Mouse (Mus musculus) forebrain, embryonic 15.5 days (tissue): ENCODE data around the gene Dhrs9. TPM values are rescaled to one million over a fixed set of nuclear protein-coding genes. Genes with fewer than 3 reads are reported as not detected.

Experiments
- ATAC-seq: fragments of 200-750 bp; cut with Nextera tagmentation; replicated peaks from 2 replicates; pipeline ENCODE4 v1.8.0; 2017; ENCODE audit warnings: mild to moderate bottlenecking, moderate TSS enrichment, moderate library complexity
- H3K27ac ChIP-seq: fragments of 300-500 bp; sonication (generic); replicated peaks from 2 replicates; pipeline ENCODE4 v1.5.1; 2015; ENCODE audit warnings: mild to moderate bottlenecking, inconsistent platforms
- H3K27me3 ChIP-seq: fragments of 300-500 bp; sonication (generic); 2 replicates; pipeline ENCODE4 v1.6.1; 2015; ENCODE audit warnings: inconsistent platforms
- H3K36me3 ChIP-seq: fragments of 300-500 bp; sonication (generic); 2 replicates; pipeline ENCODE4 v1.6.1; 2015; ENCODE audit warnings: mild to moderate bottlenecking, inconsistent platforms
- H3K4me1 ChIP-seq: fragments of 300-500 bp; sonication (generic); 2 replicates; pipeline ENCODE4 v1.6.1; 2015; ENCODE audit warnings: inconsistent platforms
- H3K4me2 ChIP-seq: fragments of 300-500 bp; sonication (generic); replicated peaks from 2 replicates; pipeline ENCODE4 v1.6.1; 2015; ENCODE audit warnings: mild to moderate bottlenecking, inconsistent platforms
- H3K4me3 ChIP-seq: fragments of 300-500 bp; sonication (generic); 2 replicates; pipeline ENCODE4 v1.5.1; 2015; ENCODE audit warnings: mild to moderate bottlenecking, inconsistent platforms
- H3K9ac ChIP-seq: fragments of 300-500 bp; sonication (generic); replicated peaks from 2 replicates; pipeline ENCODE4 v1.6.1; 2015; ENCODE audit warnings: mild to moderate bottlenecking, inconsistent platforms
- H3K9me3 ChIP-seq: fragments of 300-500 bp; sonication (generic); 2 replicates; pipeline ENCODE4 v1.6.1; 2016; ENCODE audit warnings: inconsistent platforms
- WGBS: fragments of 180-500 bp; shearing (Covaris S2); methylation state at CpG from one replicate; pipeline ENCODE4 v1.1.7; 2015; ENCODE audit warnings: mixed read lengths; 5-methylcytosine and 5-hydroxymethylcytosine counted together
- polyA plus RNA-seq: library from polyadenylated mRNA; unstranded; fragments of >200 nt; fragmentation: Nextera tagmentation; extraction: Ambion mirVana; gene quantifications from 2 replicates; pipeline ENCODE4 v1.2.1, GENCODE M21; 2015

Dhrs9 gene
- polyA plus RNA-seq, 1 experiment from 2014 or later: not detected

GRCm38 (mm10) chr2:69395597-69396248 lies 15.5 kb downstream of the Dhrs9 start:
- Histone ChIP-seq H3K9me3 (no peaks in the 10 kb centered on the region), H3K27me3 (no peaks in the 10 kb centered on the region), H3K4me1 (no peaks in the 10 kb centered on the region), H3K4me2 (no peak overlapping the region), H3K36me3 (no peaks in the 10 kb centered on the region), H3K4me3 (no peak overlapping the region), H3K27ac (no peak overlapping the region), H3K9ac (no peak overlapping the region)
- WGBS: 86% methylated on average over 9 of the region's 9 CpGs
- no peak for ATAC-seq

GRCm38 (mm10) chr2:69396760-69397435 lies 16.7 kb downstream of the Dhrs9 start:
- Histone ChIP-seq H3K36me3 (no peaks in the 10 kb centered on the region), H3K9ac (no peak overlapping the region), H3K27me3 (no peaks in the 10 kb centered on the region), H3K9me3 (no peaks in the 10 kb centered on the region), H3K4me1 (no peaks in the 10 kb centered on the region), H3K27ac (no peak overlapping the region), H3K4me3 (no peak overlapping the region), H3K4me2 (no peak overlapping the region)
- no peak for ATAC-seq
- WGBS: 91% methylated on average over 12 of the region's 12 CpGs

DNA sequence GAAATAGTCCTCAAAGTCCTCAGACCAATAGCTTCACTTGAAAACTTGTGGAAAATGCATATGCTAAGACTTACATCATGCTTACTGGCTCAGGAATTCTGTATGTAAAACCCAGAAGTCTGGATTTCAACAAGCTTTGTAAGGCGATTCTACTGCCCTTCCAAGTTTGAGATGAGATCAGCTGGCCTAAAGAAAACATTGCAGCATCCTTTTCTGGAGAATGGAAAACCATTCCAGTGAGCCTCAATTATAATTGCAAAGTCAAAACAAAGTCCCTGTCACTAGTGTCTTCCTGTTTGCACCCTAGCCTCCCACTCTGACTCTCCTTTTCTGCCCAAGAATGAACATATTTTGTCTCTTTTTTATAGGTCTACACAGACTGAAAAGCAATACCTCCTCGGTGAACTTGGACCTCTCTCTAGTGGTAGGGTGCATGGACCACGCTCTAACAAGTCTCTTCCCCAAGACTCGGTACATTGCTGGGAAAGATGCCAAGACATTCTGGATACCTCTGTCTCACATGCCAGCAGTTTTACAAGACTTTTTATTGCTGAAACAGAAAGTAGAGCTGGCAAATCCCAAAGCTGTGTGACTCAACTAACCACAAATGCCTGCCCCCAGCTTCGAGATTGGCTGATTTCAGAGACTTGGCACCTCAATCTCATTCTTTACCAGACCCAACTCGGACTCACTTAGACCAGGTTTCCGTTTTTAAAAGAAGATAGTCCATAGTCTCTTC lies 20.8 kb downstream of the Dhrs9 start:
- no peak for ATAC-seq
- 71% methylated on average over 7 of the region's 7 CpGs for WGBS

DNA sequence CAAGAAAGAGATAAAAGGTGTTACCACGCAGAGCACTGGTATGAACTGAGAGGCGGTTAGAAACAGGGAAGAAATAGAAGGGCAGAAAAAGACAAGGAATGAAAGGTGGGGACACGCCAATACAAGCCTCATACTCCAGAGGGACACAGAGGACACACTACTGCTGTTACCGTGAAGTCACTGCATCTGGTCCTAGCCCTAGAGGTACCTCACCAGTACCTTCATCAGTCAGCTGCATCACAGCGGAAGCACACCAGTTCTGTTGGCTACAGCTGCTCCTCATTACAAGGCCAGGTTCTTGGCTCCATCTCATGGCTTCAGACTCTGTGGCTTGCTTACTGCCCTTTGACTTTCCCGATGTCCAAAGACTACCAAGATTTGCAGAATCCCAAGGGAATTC lies 21.6 kb downstream of the Dhrs9 start:
- Histone ChIP-seq H3K9me3 (no peaks in the 10 kb centered on the region), H3K36me3 (no peaks in the 10 kb centered on the region), H3K9ac (no peak overlapping the region), H3K4me2 (no peak overlapping the region), H3K4me3 (no peak overlapping the region), H3K4me1 (no peaks in the 10 kb centered on the region), H3K27ac (no peak overlapping the region), H3K27me3 (no peaks in the 10 kb centered on the region)
- WGBS: 92% methylated on average over 6 of the region's 6 CpGs
- no peak for ATAC-seq

More for the DNA sequence above, 20.8 kb downstream of the Dhrs9 start:
- Histone ChIP-seq H3K4me3 (no peak overlapping the region), H3K4me1 (no peaks in the 10 kb centered on the region), H3K9me3 (no peaks in the 10 kb centered on the region), H3K4me2 (no peak overlapping the region), H3K36me3 (no peaks in the 10 kb centered on the region), H3K9ac (no peak overlapping the region), H3K27me3 (no peaks in the 10 kb centered on the region), H3K27ac (no peak overlapping the region)

- Histone ChIP-seq H3K27me3 (no peaks in the 10 kb centered on the region), H3K4me3 (no peak overlapping the region), H3K4me2 (no peak overlapping the region), H3K4me1 (no peaks in the 10 kb centered on the region), H3K36me3 (no peaks in the 10 kb centered on the region), H3K9ac (no peak overlapping the region), H3K27ac (no peak overlapping the region), H3K9me3 (no peaks in the 10 kb centered on the region)
- ATAC-seq: no peak
- WGBS: 79% methylated on average over 7 of the region's 7 CpGs
Measured at GRCm38 (mm10) chr2:69402309-69402708, 22.1 kb downstream of the Dhrs9 start.

DNA sequence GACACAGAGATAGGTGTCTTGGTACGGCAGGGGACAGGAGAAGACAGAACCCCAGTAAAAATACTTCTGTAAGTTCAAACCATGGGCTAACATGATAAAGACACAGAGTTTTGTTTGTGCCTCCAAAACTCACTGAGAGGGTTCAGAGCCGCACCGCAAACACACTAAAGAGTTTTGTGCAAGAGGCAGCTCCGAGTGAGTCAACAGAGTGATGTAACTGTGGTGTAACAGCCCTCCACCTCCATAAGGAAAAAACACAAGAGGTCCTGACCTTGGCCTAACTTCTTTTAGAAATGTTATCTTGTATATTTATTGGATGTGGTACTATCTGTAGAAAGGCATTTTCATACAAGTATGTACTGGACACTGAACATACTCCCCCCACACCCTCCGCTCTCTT lies 25.4 kb downstream of the Dhrs9 start:
- Histone ChIP-seq H3K27me3 (no peaks in the 10 kb centered on the region), H3K4me2 (no peak overlapping the region), H3K4me1 (no peaks in the 10 kb centered on the region), H3K9ac (no peak overlapping the region), H3K36me3 (no peaks in the 10 kb centered on the region), H3K9me3 (no peaks in the 10 kb centered on the region), H3K27ac (no peak overlapping the region), H3K4me3 (no peak overlapping the region)
- 94% methylated on average over 5 of the region's 5 CpGs for WGBS
- ATAC-seq: no peak

GRCm38 (mm10) chr2:69414539-69414938 lies 34.3 kb downstream of the Dhrs9 start:
- peaks cover 15% of the 10 kb centered on the region for H3K4me1 ChIP-seq
- no peak overlapping the region for H3K4me2 ChIP-seq
- no peaks in the 10 kb centered on the region for H3K27me3 ChIP-seq
- no peaks in the 10 kb centered on the region for H3K9me3 ChIP-seq
- H3K36me3 ChIP-seq: no peaks in the 10 kb centered on the region
- H3K9ac ChIP-seq: no peak overlapping the region
- no peak overlapping the region for H3K4me3 ChIP-seq
- ATAC-seq: no peak
- H3K27ac ChIP-seq: no peak overlapping the region
- 90% methylated on average over 10 of the region's 10 CpGs for WGBS

GRCm38 (mm10) chr2:69415070-69415469 lies 34.8 kb downstream of the Dhrs9 start:
- Histone ChIP-seq H3K4me1 (peaks cover 15% of the 10 kb centered on the region), H3K27ac (no peak overlapping the region), H3K9me3 (no peaks in the 10 kb centered on the region), H3K36me3 (no peaks in the 10 kb centered on the region), H3K4me2 (no peak overlapping the region), H3K27me3 (no peaks in the 10 kb centered on the region), H3K4me3 (no peak overlapping the region), H3K9ac (no peak overlapping the region)
- no peak for ATAC-seq
- 94% methylated on average over 6 of the region's 6 CpGs for WGBS

DNA sequence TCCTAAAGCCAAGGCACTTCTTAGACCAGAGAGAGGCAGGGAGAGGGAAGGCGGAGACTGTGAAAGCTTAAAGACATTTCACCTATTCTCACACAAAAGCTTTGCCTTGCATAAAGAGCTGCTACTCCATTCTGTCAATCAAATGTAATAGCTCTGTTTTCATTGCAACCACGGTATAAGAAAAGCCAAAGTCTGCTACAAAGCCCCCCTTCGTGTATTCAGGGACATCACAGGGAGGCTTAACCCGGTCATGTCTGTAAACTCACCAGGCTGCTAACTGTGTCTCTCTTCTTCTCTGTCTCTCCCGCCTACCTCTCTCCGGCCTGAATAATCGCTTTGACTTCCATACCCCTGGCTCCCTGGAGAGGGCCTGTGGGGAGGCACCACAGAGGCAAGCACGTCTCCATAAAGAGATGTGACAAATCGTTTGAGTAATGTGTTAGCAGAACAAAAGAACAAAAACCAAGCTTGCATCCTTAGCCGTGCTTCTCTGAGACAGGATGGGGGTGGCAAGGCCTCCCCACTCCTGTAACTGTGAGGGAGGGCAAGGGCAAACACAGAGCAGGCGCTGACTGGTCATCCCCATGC lies 38.1 kb downstream of the Dhrs9 start:
- peak; percentile 84 for ATAC-seq
- Histone ChIP-seq H3K27ac (peak overlapping the region; percentile 71), H3K4me3 (no peak overlapping the region), H3K9ac (0 out of 2 replicates have a peak overlapping the region, but pooled peaks have one; percentile 15), H3K36me3 (no peaks in the 10 kb centered on the region), H3K9me3 (no peaks in the 10 kb centered on the region), H3K4me1 (peaks cover 15% of the 10 kb centered on the region), H3K4me2 (peak overlapping the region; percentile 26), H3K27me3 (no peaks in the 10 kb centered on the region)
- under 1% methylated on average over 11 of the region's 11 CpGs for WGBS

- H3K9ac ChIP-seq: no peak overlapping the region
- H3K27me3 ChIP-seq: no peaks in the 10 kb centered on the region
- no peak overlapping the region for H3K27ac ChIP-seq
- WGBS: 77% methylated on average over 5 of the region's 5 CpGs
- no peak overlapping the region for H3K4me3 ChIP-seq
- H3K9me3 ChIP-seq: no peaks in the 10 kb centered on the region
- H3K4me1 ChIP-seq: no peaks in the 10 kb centered on the region
- no peaks in the 10 kb centered on the region for H3K36me3 ChIP-seq
- ATAC-seq: no peak
- H3K4me2 ChIP-seq: no peak overlapping the region
Measured at GRCm38 (mm10) chr2:69424829-69425228, 44.6 kb downstream of the Dhrs9 start.

GRCm38 (mm10) chr2:69426081-69426480 lies 45.8 kb downstream of the Dhrs9 start:
- no peaks in the 10 kb centered on the region for H3K27me3 ChIP-seq
- H3K9ac ChIP-seq: no peak overlapping the region
- H3K36me3 ChIP-seq: no peaks in the 10 kb centered on the region
- no peak overlapping the region for H3K4me3 ChIP-seq
- no peak overlapping the region for H3K4me2 ChIP-seq
- no peaks in the 10 kb centered on the region for H3K9me3 ChIP-seq
- 87% methylated on average over 1 of the region's 1 CpGs for WGBS
- H3K27ac ChIP-seq: no peak overlapping the region
- ATAC-seq: no peak
- H3K4me1 ChIP-seq: no peaks in the 10 kb centered on the region

DNA sequence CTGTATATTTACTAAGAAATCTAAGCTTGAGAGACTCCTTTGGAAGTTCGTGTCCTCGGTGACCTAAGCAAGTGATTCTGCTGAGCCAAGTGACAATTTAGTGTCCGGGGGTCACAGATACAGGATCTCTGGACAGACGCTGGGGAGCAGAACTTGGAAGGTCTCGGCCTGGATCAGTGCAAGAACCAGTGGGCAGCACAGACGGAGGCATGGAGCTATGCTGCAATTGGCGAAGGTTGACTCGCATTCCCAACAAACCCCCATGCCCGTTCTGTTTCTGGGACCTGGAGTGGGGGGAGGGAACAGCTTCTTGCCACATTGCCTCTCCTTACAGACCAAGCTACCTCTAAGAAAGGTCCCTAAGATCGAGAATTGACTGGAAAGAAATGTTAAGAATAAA lies 46.9 kb downstream of the Dhrs9 start:
- H3K4me1 ChIP-seq: no peaks in the 10 kb centered on the region
- ATAC-seq: no peak
- WGBS: 93% methylated on average over 10 of the region's 10 CpGs
- H3K4me2 ChIP-seq: no peak overlapping the region
- H3K27ac ChIP-seq: no peak overlapping the region
- no peaks in the 10 kb centered on the region for H3K9me3 ChIP-seq
- H3K36me3 ChIP-seq: no peaks in the 10 kb centered on the region
- H3K9ac ChIP-seq: no peak overlapping the region
- H3K27me3 ChIP-seq: no peaks in the 10 kb centered on the region
- H3K4me3 ChIP-seq: no peak overlapping the region
